Mouse (Mus musculus): ENCODE measurements around the gene Habp4. TPM values are rescaled to one million over a fixed set of nuclear protein-coding genes. Genes with fewer than 3 reads are reported as not detected.

The Habp4 gene
- polyA plus RNA-seq, 1 experiment = 7.0 TPM

DNA sequence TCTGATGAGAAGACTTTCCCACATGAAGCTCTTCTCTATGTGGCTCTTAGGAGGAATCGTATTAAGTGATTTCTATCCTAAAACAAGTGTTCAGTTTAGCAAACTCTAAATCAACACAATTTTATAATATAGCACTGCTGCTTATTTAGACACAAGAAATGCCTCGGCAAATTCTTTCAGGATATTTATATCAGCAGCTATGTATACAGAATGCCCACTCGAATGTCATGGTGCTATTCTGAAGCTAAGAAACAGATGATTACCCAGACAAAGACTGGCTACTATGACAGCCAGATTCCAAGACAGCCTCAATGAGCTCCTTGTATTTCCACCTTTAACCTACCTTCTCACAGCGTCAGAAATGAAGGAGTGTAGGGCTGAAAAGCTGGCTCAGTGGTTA lies 71.5 kb downstream of the Habp4 start:
- H3K27ac ChIP-seq (ENCODE audit: insufficient read depth, low read length) = no peak overlapping the region
- no peaks in the 10 kb centered on the region for H3K36me3 ChIP-seq (ENCODE audit: control insufficient read depth, insufficient read depth, low read length, poor library complexity, severe bottlenecking)
- no peaks in the 10 kb centered on the region for H3K27me3 ChIP-seq (ENCODE audit: control insufficient read depth, insufficient read depth, low read length, poor library complexity, severe bottlenecking)
- H3K4me1 ChIP-seq (ENCODE audit: control insufficient read depth, insufficient read depth, low read length) = no peaks in the 10 kb centered on the region
- no peak overlapping the region for H3K9ac ChIP-seq (ENCODE audit: low read depth, poor library complexity, severe bottlenecking)
- TF ChIP-seq POLR2A (IDR thresholded peaks at IDR 0.05; ENCODE audit: insufficient read depth, low read length) (no peak), CTCF (IDR thresholded peaks at IDR 0.05; ENCODE audit: low read depth, low read length) (no peak), EP300 (IDR thresholded peaks at IDR 0.05; ENCODE audit: insufficient read depth, low read depth, low read length) (no peak)
- no peak overlapping the region for H3K4me3 ChIP-seq (ENCODE audit: low read depth, low read length)
- H3K9me3 ChIP-seq (replicated peaks; ENCODE audit: control insufficient read depth, insufficient read depth, low read length, poor library complexity, severe bottlenecking) = no peaks in the 10 kb centered on the region

DNA sequence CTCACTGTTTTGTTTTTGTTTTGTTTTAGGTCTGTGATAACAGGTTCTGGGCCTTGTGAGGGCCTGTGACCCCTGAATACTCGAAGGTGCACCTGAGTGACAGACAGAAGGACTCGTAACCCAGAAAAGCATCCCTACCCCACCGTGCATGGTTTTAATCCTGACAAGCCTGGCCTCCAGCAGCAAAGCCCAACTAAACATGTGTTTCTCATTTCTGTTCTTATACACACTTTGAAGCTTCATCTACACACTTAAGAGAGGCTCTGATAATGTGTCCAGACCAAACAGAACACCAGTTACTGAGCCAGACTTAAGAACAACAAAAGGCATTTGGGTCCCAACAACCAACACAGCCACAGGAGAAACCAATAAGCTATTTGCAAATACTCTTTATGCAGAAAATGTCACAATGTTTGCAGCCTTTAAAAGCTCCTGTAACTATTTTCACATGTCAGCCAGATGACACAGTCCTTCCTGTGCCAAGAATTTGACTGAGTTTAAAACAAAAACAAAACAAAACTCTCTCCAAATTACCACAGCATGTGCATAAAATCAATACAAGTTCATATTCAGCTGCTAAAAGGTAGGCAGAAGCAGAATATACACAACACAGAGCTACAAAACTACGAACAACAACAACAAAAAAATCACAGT lies 73.6 kb downstream of the Habp4 start:
- Histone ChIP-seq H3K36me3 (ENCODE audit: control insufficient read depth, insufficient read depth, low read length, poor library complexity, severe bottlenecking) (no peaks in the 10 kb centered on the region), H3K4me3 (ENCODE audit: low read depth, low read length) (no peak overlapping the region), H3K9ac (ENCODE audit: low read depth, poor library complexity, severe bottlenecking) (no peak overlapping the region), H3K27me3 (ENCODE audit: control insufficient read depth, insufficient read depth, low read length, poor library complexity, severe bottlenecking) (no peaks in the 10 kb centered on the region), H3K4me1 (ENCODE audit: control insufficient read depth, insufficient read depth, low read length) (no peaks in the 10 kb centered on the region), H3K9me3 (replicated peaks; ENCODE audit: control insufficient read depth, insufficient read depth, low read length, poor library complexity, severe bottlenecking) (no peaks in the 10 kb centered on the region), H3K27ac (ENCODE audit: insufficient read depth, low read length) (no peak overlapping the region)
- TF ChIP-seq POLR2A (IDR thresholded peaks at IDR 0.05; ENCODE audit: insufficient read depth, low read length) = no peak
- TF ChIP-seq EP300 (IDR thresholded peaks at IDR 0.05; ENCODE audit: insufficient read depth, low read depth, low read length) = no peak

DNA sequence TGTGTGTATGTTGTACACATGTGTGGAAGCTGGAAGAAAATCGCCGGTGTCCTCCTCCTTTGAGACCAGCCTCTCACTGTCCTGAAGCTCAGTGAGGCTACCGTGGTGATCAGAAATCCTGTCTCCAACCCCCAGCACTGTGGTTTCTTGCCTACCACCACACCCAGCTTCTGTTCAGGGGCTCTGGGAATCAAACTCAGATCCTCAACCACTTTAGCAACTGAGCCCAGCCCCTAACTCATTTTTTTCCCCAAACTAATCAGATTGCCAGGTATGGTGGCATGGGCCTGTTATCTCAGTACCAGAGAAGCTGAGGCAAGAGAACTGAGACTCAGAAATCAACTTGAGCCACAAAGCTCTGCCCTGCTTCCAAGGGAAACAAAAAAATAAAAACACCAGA lies 74.2 kb downstream of the Habp4 start:
- Histone ChIP-seq H3K4me3 (ENCODE audit: low read depth, low read length) (no peak overlapping the region), H3K4me1 (ENCODE audit: control insufficient read depth, insufficient read depth, low read length) (no peaks in the 10 kb centered on the region), H3K9me3 (replicated peaks; ENCODE audit: control insufficient read depth, insufficient read depth, low read length, poor library complexity, severe bottlenecking) (no peaks in the 10 kb centered on the region), H3K9ac (ENCODE audit: low read depth, poor library complexity, severe bottlenecking) (no peak overlapping the region), H3K27ac (ENCODE audit: insufficient read depth, low read length) (no peak overlapping the region), H3K27me3 (ENCODE audit: control insufficient read depth, insufficient read depth, low read length, poor library complexity, severe bottlenecking) (no peaks in the 10 kb centered on the region), H3K36me3 (ENCODE audit: control insufficient read depth, insufficient read depth, low read length, poor library complexity, severe bottlenecking) (no peaks in the 10 kb centered on the region)
- no peak for TF ChIP-seq POLR2A (IDR thresholded peaks at IDR 0.05; ENCODE audit: insufficient read depth, low read length)
- TF ChIP-seq CTCF (IDR thresholded peaks at IDR 0.05; ENCODE audit: low read depth, low read length) = no peak
- TF ChIP-seq EP300 (IDR thresholded peaks at IDR 0.05; ENCODE audit: insufficient read depth, low read depth, low read length) = no peak

Other genes starting within 250 kb of the Habp4 start
- gene Hsd17b3, start 72.6 kb upstream of the Habp4 start, polyA plus RNA-seq (2011; ENCODE audit: insufficient read depth, insufficient read length, low read depth, missing spikeins) = 1.1 TPM in 1 of 2 replicates, not detected in the other
- 6.3 and 7.7 TPM in 2 replicates for gene Slc35d2, start 32.5 kb upstream of the Habp4 start, polyA plus RNA-seq (2011; ENCODE audit: insufficient read depth, insufficient read length, low read depth, missing spikeins)
- gene Zfp367, start 8.6 kb upstream of the Habp4 start, polyA plus RNA-seq (2011; ENCODE audit: insufficient read depth, insufficient read length, low read depth, missing spikeins) = 24.9 and 32.2 TPM in 2 replicates
- gene Cdc14b, start 113.5 kb downstream of the Habp4 start, polyA plus RNA-seq (2011; ENCODE audit: insufficient read depth, insufficient read length, low read depth, missing spikeins) = 27.3 and 30.4 TPM in 2 replicates
- 15.2 and 15.5 TPM in 2 replicates for gene Aaed1, start 150.9 kb downstream of the Habp4 start, polyA plus RNA-seq (2011; ENCODE audit: insufficient read depth, insufficient read length, low read depth, missing spikeins)
- gene Ctsl, start 209.1 kb downstream of the Habp4 start, polyA plus RNA-seq (2011; ENCODE audit: insufficient read depth, insufficient read length, low read depth, missing spikeins) = 290 TPM in 2 replicates

All from ES-Bruce4 (cell line).